Mouse (Mus musculus) hindbrain, embryonic 12.5 days (tissue): Measurements from ENCODE around the gene Rftn1. TPM values are rescaled to one million over a fixed set of nuclear protein-coding genes. Genes with fewer than 3 reads are reported as not detected.

Experiments used
- ATAC-seq: fragments of 200-750 bp; cut with Nextera tagmentation; 2 replicates; pipeline ENCODE4 v1.8.0; 2017; ENCODE audit warnings: moderate TSS enrichment; ENCODE audit not compliant: low FRiP score
- H3K27ac ChIP-seq: fragments of 300-500 bp; sonication (generic); 2 replicates; pipeline ENCODE4 v1.5.1; 2016; ENCODE audit warnings: mild to moderate bottlenecking
- H3K27me3 ChIP-seq: fragments of 300-500 bp; sonication (generic); 2 replicates; pipeline ENCODE4 v1.6.1; 2016; ENCODE audit warnings: mild to moderate bottlenecking
- H3K36me3 ChIP-seq: fragments of 300-500 bp; sonication (generic); 2 replicates; pipeline ENCODE4 v1.6.1; 2016; ENCODE audit warnings: mild to moderate bottlenecking
- H3K4me1 ChIP-seq: fragments of 300-500 bp; sonication (generic); 2 replicates; pipeline ENCODE4 v1.6.1; 2016
- H3K4me2 ChIP-seq: fragments of 300-500 bp; sonication (generic); replicated peaks from 2 replicates; pipeline ENCODE4 v1.6.1; 2016; ENCODE audit warnings: mild to moderate bottlenecking
- H3K4me3 ChIP-seq: fragments of 300-500 bp; sonication (generic); 2 replicates; pipeline ENCODE4 v1.5.1; 2016; ENCODE audit warnings: mild to moderate bottlenecking
- H3K9ac ChIP-seq: fragments of 300-500 bp; sonication (generic); 2 replicates; pipeline ENCODE4 v1.6.1; 2016; ENCODE audit warnings: mild to moderate bottlenecking, moderate library complexity
- H3K9me3 ChIP-seq: fragments of 300-500 bp; sonication (generic); replicated peaks from 2 replicates; pipeline ENCODE4 v1.6.1; 2016; ENCODE audit warnings: mild to moderate bottlenecking
- WGBS: fragments of 180-500 bp; shearing (Covaris S2); methylation state at CpG from one replicate; pipeline ENCODE4 v1.1.7; 2016; 5-methylcytosine and 5-hydroxymethylcytosine counted together
- polyA plus RNA-seq: library from polyadenylated mRNA; unstranded; fragments of >200 nt; fragmentation: Nextera tagmentation; extraction: Ambion mirVana; gene quantifications from 2 replicates; pipeline ENCODE4 v1.2.1, GENCODE M21; 2016

The Rftn1 gene
- polyA plus RNA-seq = 8.3 and 10.4 TPM in 2 replicates

DNA sequence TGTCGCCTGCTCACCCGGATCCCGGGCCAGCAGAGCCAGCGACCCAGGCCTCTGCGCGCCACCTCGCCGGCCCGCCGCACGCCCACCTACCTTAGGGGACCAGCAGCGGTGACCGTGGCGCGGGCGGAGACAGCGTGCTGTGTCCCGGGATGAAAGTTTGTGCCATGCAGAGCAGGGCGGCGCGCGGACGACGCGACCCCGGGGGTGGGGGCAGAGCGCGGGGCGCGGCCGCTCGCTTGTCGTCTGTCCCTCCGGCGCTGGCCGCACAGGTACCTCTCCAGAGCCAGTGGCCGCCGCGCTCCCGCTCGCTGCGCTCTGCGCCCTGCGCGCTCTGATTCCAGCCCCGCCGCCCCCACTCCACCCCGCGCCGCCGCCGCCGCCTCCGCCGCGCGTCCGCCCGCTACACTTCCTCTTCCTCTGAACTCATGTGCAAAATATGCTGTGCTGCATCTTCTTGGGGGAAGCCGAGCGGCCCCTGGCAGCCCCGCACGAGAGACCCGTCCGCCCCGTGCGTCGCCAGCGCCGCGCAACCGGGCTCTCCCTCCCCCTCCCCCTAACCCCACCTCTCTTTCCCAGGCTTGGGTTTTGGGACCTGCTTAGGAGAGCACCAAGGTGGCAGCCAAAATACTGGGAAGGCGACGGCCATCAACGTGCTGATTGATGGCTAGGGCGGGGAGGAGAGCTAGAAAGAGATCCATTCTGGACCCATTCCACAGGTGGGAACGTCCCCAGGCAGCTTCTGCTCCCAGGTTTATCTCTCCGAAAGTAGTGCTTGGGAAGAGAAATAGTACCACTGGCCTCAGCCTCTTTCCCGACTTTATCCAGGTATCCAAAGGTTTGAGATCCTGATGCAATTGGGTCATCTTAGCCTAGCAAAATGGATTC is at the start of gene Rftn1:
TSS of gene Rftn1 (minus strand) at position 544 of the 885 bp plus-strand sequence.
- H3K27ac ChIP-seq = no peak within 1 kb of the TSS
- WGBS = under 1% methylated on average over 75 of the region's 79 CpGs
- peak within 1 kb of the TSS; percentile 64 for H3K4me3 ChIP-seq
- H3K4me1 ChIP-seq = peaks cover 19% of the 10 kb centered on the region
- no peaks in the 10 kb centered on the region for H3K9me3 ChIP-seq
- H3K9ac ChIP-seq = peak within 1 kb of the TSS; percentile 64
- peaks cover 53% of the 10 kb centered on the region for H3K27me3 ChIP-seq
- H3K36me3 ChIP-seq = no peaks in the 10 kb centered on the region
- peak within 1 kb of the TSS; percentile 100 for H3K4me2 ChIP-seq
- ATAC-seq = peak; percentile 49

DNA sequence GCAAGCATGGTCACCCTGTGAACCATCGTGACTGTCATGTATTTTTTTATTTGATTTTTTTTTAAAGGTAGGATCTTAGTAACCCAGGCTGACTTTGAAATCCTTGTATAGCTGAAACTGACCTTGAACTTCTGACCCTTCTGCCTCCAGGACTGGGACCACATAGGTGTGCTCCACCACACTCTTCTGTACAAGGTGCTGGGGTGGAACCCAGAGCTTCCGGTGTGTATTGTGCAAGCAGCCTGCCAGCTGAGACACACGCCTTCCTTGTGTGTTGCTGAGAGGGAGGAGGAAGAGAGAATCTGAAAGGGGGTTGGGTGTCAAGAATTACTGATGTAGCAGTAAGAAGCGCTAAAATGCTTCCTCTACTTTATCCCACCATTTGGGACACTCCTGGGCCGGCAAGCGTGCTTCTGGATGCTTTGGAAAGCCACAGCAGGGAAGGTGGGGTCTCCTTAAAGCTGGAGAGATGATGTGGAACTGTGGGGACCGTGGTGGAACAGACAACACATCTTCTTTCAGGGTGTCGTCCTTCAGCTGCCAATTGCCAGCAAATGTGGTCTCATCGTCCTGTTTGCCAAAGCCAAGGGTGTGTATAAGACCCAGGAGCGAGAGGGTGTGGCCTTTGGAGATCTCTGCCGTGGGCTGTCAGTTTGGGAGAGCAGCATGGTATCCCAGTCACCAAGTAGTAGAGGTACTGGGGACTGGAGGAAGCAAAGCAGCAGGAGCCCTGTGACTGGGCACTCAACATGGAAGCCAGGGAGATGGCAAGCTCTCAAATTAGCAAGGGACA is 47.5 kb upstream of the Rftn1 start:
- Histone ChIP-seq H3K9ac (no peak overlapping the region), H3K9me3 (no peaks in the 10 kb centered on the region), H3K27ac (no peak overlapping the region), H3K36me3 (no peaks in the 10 kb centered on the region), H3K27me3 (peaks cover 7% of the 10 kb centered on the region; the same call in 1 of the 2 replicates), H3K4me1 (peaks cover 7% of the 10 kb centered on the region), H3K4me2 (no peak overlapping the region), H3K4me3 (no peak overlapping the region)
- no peak; the same call in 1 of the 2 replicates for ATAC-seq
- 66% methylated on average over 11 of the region's 11 CpGs for WGBS

DNA sequence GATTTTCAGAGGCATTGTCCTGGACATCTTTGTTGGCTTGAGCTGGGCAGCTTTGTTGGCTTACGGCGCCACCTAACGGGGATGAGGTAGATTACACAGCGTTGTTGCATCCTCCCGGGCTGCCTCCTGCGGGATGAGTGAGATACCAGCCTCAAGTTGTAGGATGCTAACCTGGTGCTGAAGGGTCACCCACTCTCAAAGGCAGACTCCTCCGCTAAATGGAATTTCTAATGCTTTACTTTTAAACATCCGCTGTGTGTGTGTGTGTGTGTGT is 46.9 kb upstream of the Rftn1 start:
- Histone ChIP-seq H3K4me3 (no peak overlapping the region), H3K9ac (no peak overlapping the region), H3K4me2 (no peak overlapping the region; the same call in 1 of the 2 replicates), H3K9me3 (no peaks in the 10 kb centered on the region), H3K4me1 (peaks cover 7% of the 10 kb centered on the region), H3K36me3 (no peaks in the 10 kb centered on the region), H3K27me3 (peaks cover 7% of the 10 kb centered on the region; the same call in 1 of the 2 replicates), H3K27ac (peak overlapping the region; percentile 82)
- 6% methylated on average over 8 of the region's 8 CpGs for WGBS
- ATAC-seq = peak; percentile 92

DNA sequence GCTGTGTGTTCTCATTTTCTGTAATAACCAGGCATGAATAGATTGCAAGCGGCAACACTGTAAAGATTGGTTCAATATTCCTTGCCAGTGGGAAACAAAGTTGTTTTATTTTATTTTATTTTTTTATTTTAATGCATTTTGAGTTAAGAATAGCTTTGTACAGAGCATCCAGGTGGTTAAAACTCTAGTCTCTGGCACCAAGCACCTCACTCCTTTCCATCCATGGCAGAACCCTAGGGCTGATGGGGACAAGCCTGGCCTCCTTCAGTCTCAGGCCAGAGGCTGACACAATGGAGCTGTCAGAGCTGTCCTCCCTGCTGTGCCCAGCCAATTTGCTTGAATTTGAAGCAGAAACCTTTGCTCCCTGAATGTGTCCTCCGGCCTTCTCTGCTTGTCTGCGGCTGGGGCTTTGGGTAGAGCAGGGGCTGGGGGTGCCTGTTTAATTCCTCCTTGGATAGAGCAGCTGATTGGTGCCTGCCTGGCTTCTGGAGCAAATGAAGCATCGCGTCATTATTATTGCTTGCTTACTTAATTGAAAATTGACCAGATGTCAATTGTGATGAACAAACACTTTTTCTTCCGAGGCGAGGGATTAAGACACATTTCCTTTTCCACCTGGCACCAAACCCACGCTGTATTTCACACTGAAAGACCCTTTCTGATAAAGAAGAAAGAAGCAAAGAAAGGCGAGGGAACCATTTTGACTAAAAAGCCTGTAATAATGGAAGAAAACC is 46.4 kb upstream of the Rftn1 start:
- peaks cover 7% of the 10 kb centered on the region for H3K4me1 ChIP-seq
- WGBS = 21% methylated on average over 9 of the region's 9 CpGs
- no peak overlapping the region for H3K4me3 ChIP-seq
- H3K27me3 ChIP-seq = peaks cover 7% of the 10 kb centered on the region; the same call in 1 of the 2 replicates
- no peaks in the 10 kb centered on the region for H3K9me3 ChIP-seq
- H3K9ac ChIP-seq = no peak overlapping the region
- peak; percentile 91 for ATAC-seq
- H3K36me3 ChIP-seq = no peaks in the 10 kb centered on the region
- H3K27ac ChIP-seq = peak overlapping the region; percentile 82
- no peak overlapping the region; the same call in 1 of the 2 replicates for H3K4me2 ChIP-seq

DNA sequence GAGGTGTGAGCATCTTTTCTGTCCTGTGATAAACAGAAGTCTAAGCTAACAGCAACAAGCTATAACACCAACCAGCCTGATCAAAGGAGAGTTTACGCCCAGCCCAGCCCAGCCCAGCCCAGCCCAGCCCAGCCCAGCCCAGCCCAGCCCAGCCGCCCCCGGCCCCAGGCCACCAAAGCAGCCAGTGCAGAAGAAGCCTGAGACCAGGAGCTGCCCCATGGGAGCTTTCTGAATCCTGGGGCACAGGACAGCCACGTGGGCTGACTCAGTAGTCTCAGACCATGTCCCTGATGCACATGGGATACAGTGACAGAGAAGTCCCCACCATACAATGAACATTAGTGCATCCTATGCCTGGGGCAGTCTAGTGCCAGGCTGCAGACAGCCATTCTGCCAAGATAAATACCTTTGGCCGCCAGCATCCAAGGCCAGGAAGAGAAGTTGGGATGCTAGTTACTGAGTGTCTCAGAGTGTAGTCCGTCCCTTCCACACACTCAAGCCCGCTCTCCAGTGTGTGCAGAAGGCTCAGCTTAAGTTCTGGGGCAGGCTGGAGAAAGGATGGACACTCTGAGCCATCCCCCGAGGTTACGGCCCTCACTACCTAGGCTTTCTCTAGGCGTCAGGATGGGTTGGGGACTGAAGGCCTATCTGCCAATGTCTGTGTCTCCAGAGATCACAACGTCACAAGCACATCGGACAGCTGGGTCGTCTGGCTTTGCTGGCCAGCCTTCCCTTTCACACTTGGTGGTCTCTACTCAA is 45.6 kb upstream of the Rftn1 start:
- Histone ChIP-seq H3K27me3 (peaks cover 7% of the 10 kb centered on the region; the same call in 1 of the 2 replicates), H3K4me1 (peaks cover 7% of the 10 kb centered on the region), H3K4me3 (no peak overlapping the region), H3K9ac (no peak overlapping the region), H3K4me2 (no peak overlapping the region), H3K36me3 (no peaks in the 10 kb centered on the region), H3K9me3 (no peaks in the 10 kb centered on the region), H3K27ac (peak overlapping the region; percentile 82)
- peak; percentile 67 for ATAC-seq
- WGBS = 41% methylated on average over 13 of the region's 13 CpGs

DNA sequence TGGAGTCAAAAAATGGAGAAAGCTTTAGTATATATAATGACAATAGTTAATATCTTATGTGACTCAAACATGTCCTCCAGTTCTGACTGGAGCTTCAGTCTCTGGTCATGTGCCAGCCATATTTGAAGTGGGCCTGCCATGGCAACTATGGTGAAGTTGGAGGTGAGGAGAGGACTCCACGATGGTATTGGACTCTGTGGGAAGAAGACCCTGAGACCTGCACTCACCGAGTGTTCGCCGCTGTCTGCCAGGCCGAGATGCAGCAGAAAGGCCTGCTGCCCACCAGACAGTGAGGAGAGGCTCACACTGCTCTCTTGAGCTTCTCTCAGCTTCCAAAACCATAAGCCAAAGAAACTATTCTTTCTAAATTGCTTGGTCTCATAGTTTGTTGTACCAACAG is 43.5 kb upstream of the Rftn1 start:
- Histone ChIP-seq H3K9ac (no peak overlapping the region), H3K27me3 (0 out of 2 replicates have a peak, but pooled peaks cover 2% of the 10 kb centered on the region)

DNA sequence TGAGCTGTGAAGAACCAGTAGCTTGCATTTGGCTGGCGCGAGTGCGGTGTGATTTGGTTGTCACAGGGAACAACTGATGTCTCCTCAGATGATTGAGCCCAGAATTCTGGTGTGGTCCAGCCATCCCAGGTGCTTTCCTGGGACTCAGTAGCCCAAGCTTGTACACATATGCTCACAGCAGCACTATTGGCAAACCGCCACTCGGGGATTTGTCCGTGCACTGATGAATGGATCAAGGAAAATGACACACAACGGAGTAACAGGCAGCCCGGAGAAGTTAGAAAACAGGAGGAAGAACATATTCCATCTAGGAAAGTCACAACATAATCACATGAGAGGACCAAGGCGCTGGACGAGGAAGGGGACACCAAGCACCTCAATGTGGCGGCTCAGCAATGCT is 42.3 kb upstream of the Rftn1 start:
- no peaks in the 10 kb centered on the region for H3K9me3 ChIP-seq
- no peaks in the 10 kb centered on the region for H3K27me3 ChIP-seq
- no peaks in the 10 kb centered on the region for H3K36me3 ChIP-seq
- no peak overlapping the region for H3K4me2 ChIP-seq
- H3K9ac ChIP-seq = no peak overlapping the region
- 94% methylated on average over 11 of the region's 11 CpGs for WGBS
- H3K4me3 ChIP-seq = no peak overlapping the region
- ATAC-seq = no peak
- peaks cover 7% of the 10 kb centered on the region for H3K4me1 ChIP-seq
- no peak overlapping the region for H3K27ac ChIP-seq

More for the DNA sequence above, 43.5 kb upstream of the Rftn1 start:
- ATAC-seq = no peak
- no peak overlapping the region for H3K27ac ChIP-seq
- no peak overlapping the region for H3K4me2 ChIP-seq
- H3K9me3 ChIP-seq = no peaks in the 10 kb centered on the region
- H3K4me3 ChIP-seq = no peak overlapping the region
- no peaks in the 10 kb centered on the region for H3K36me3 ChIP-seq
- 90% methylated on average over 5 of the region's 5 CpGs for WGBS
- H3K4me1 ChIP-seq = peaks cover 7% of the 10 kb centered on the region

DNA sequence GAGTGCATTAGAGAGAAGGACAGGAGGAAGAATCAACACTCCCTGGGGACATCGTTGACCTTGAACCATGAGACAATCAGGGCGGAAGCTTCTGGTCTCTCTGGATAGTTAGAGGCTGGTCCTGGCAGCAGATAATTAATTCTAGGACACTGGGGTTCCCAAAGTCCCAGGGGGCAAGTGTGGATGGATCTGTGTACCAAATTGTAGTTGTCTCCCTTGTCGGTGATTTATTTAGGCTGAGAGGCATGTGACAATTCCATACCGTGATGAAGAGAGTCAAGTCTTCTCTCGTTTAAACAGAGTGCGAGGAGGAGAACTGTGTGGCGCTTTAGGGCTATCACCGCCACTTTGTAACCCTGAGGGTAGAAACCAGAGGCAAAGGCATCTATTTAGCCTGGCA is 40.7 kb upstream of the Rftn1 start:
- no peaks in the 10 kb centered on the region for H3K27me3 ChIP-seq
- no peaks in the 10 kb centered on the region for H3K9me3 ChIP-seq
- 87% methylated on average over 8 of the region's 8 CpGs for WGBS
- H3K4me1 ChIP-seq = peaks cover 4% of the 10 kb centered on the region
- ATAC-seq = no peak
- H3K4me2 ChIP-seq = no peak overlapping the region
- no peak overlapping the region for H3K4me3 ChIP-seq
- H3K9ac ChIP-seq = no peak overlapping the region
- no peaks in the 10 kb centered on the region for H3K36me3 ChIP-seq
- H3K27ac ChIP-seq = no peak overlapping the region

DNA sequence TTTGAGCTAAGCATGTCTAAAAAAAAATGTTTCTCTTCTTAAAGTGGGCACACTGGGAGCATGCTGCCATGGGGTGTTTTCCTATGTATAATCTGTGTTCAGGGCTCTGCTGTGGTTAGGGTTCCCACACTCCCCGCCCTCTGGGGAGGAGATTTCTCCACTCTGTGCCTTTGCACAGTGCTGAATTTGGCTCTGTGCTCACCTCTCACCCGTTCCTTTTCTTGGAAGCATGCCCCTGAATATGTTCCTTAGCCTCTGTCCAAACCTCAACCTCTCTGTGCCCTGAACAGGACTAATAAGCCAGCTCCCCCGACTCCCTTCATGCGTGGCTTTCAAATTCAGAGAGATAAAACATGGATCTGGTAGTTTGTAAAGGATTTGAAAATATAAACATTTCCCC is 39.1 kb upstream of the Rftn1 start:
- Histone ChIP-seq H3K27ac (no peak overlapping the region), H3K27me3 (no peaks in the 10 kb centered on the region), H3K9ac (no peak overlapping the region), H3K36me3 (no peaks in the 10 kb centered on the region), H3K9me3 (no peaks in the 10 kb centered on the region), H3K4me3 (no peak overlapping the region), H3K4me1 (no peaks in the 10 kb centered on the region), H3K4me2 (no peak overlapping the region)
- ATAC-seq = no peak
- 82% methylated on average over 4 of the region's 4 CpGs for WGBS

DNA sequence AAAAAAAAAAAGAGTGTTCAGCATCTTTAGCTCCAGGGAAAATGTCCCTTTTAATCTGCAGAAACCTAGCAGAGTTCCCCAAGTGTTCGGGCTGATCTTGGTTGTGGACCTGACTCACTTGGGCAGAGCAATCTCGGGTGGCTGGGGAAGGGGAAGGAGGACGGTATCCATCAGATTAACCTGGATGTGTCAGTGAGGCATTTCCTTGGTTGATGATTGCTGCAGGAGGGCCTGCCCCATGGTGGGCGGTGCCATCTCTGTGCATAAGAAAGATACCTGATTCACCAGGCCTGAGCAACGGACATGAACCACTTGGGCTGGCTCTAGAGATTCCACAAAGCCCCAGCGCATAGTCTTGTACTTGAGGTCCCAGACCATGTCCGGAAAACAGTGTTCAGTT is 36.9 kb upstream of the Rftn1 start:
- no peak for ATAC-seq
- H3K9me3 ChIP-seq = no peaks in the 10 kb centered on the region
- WGBS = 66% methylated on average over 7 of the region's 7 CpGs
- no peak overlapping the region for H3K4me3 ChIP-seq
- no peak overlapping the region for H3K9ac ChIP-seq
- H3K27ac ChIP-seq = no peak overlapping the region
- H3K27me3 ChIP-seq = no peaks in the 10 kb centered on the region
- no peaks in the 10 kb centered on the region for H3K4me1 ChIP-seq
- H3K4me2 ChIP-seq = no peak overlapping the region
- no peaks in the 10 kb centered on the region for H3K36me3 ChIP-seq

DNA sequence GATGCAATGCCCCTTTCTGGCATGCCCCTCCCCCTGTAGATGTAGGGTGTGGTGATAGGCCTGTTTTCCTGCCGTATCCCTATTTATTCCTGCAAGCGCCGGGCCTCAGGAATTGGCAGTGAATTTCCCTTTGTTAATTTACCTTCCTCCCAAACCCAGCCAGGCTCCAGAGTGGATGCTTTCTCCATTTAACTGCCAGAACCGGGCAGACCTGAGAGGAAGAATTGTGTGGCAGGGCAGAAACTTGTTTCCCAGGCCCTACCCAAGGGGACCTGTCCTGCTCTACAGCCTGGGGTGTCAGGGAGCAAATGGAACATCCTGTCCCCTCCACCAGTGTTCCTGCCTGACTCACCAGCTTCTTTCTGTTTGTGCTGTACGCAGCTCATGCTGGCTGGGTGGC is 34.2 kb upstream of the Rftn1 start:
- H3K27ac ChIP-seq = no peak overlapping the region
- H3K4me2 ChIP-seq = no peak overlapping the region
- no peaks in the 10 kb centered on the region for H3K27me3 ChIP-seq
- H3K9me3 ChIP-seq = no peaks in the 10 kb centered on the region
- no peak for ATAC-seq
- WGBS = 78% methylated on average over 5 of the region's 5 CpGs
- no peak overlapping the region for H3K4me3 ChIP-seq
- H3K9ac ChIP-seq = no peak overlapping the region
- no peaks in the 10 kb centered on the region for H3K4me1 ChIP-seq
- H3K36me3 ChIP-seq = no peaks in the 10 kb centered on the region
